Mouse (Mus musculus) ES-E14 (cell line): ENCODE data around the gene Mknk1. TPM values are rescaled to one million over a fixed set of nuclear protein-coding genes. Genes with fewer than 3 reads are reported as not detected.

ENCODE experiments used
- DNase-seq: peaks from one replicate; pipeline ENCODE4 v3.0.0-alpha.2; 2013; ENCODE audit warnings: low read depth, low spot score
- H3K27ac ChIP-seq: 2 replicates; pipeline ENCODE4 v1.5.1; 2012; ENCODE audit warnings: low read depth, mild to moderate bottlenecking, low read length, moderate library complexity, mixed read lengths; ENCODE audit not compliant: poor library complexity, insufficient read depth, severe bottlenecking
- H3K36me3 ChIP-seq: 2 replicates; pipeline ENCODE4 v1.6.1; 2012; ENCODE audit warnings: mild to moderate bottlenecking, low read length, moderate library complexity, mixed read lengths; ENCODE audit not compliant: control insufficient read depth, poor library complexity, insufficient read depth, severe bottlenecking
- H3K4me1 ChIP-seq, 2 experiments: fragments of 150-350 bp in 1 of 2; sonication (generic) in 1 of 2; 2 replicates each; pipeline ENCODE4 v1.6.1; 2012; ENCODE audit warnings: low read length in 2 of 2, mild to moderate bottlenecking in 1 of 2, mixed read lengths in 1 of 2; ENCODE audit not compliant: control insufficient read depth in 2 of 2, insufficient read depth in 2 of 2, poor library complexity in 1 of 2
- H3K4me3 ChIP-seq, 2 experiments: fragments of 150-350 bp in 1 of 2; sonication (generic) in 1 of 2; 2 replicates each; pipeline ENCODE4 v1.5.1; 2012; ENCODE audit warnings: low read length in 2 of 2, low read depth in 1 of 2, mild to moderate bottlenecking in 1 of 2, mixed read lengths in 1 of 2; ENCODE audit not compliant: insufficient read depth in 1 of 2, poor library complexity in 1 of 2, severe bottlenecking in 1 of 2
- H3K9ac ChIP-seq: 2 replicates; pipeline ENCODE4 v1.6.1; 2012; ENCODE audit warnings: low read depth, mild to moderate bottlenecking, low read length, mixed read lengths; ENCODE audit not compliant: poor library complexity, insufficient read depth, severe bottlenecking
- H3K9me3 ChIP-seq: fragments of 150-350 bp; sonication (generic); 2 replicates; pipeline ENCODE4 v1.6.1; 2012; ENCODE audit warnings: low read depth, mild to moderate bottlenecking, low read length; ENCODE audit not compliant: control insufficient read depth, insufficient read depth
- CHD2 ChIP-seq: IDR thresholded peaks from 2 replicates; pipeline ENCODE4 v1.6.1; 2014; ENCODE audit warnings: mild to moderate bottlenecking, low read depth, low read length, inconsistent platforms
- HCFC1 ChIP-seq: IDR thresholded peaks from 2 replicates; pipeline ENCODE4 v1.6.1; 2012; ENCODE audit warnings: low read length, inconsistent platforms, borderline replicate concordance; ENCODE audit not compliant: insufficient read depth
- MAFK ChIP-seq: IDR thresholded peaks from 2 replicates; pipeline ENCODE4 v1.6.1; 2014; ENCODE audit warnings: mild to moderate bottlenecking, low read depth, low read length, inconsistent platforms; ENCODE audit not compliant: insufficient read depth
- ZC3H11A ChIP-seq: IDR thresholded peaks from 2 replicates; pipeline ENCODE4 v1.6.1; 2012; ENCODE audit warnings: low read depth, mild to moderate bottlenecking, inconsistent platforms, low read length, borderline replicate concordance
- ZNF384 ChIP-seq: IDR thresholded peaks from 2 replicates; pipeline ENCODE4 v1.6.1; 2012; ENCODE audit warnings: low read depth, low read length, inconsistent platforms
- in situ Hi-C, 2 experiments: fragments of 600-800 bp; cut with MboI; formaldehyde crosslinking; loops; one replicate each; pipeline ENCODE4 v1.15.1; 2025; ENCODE audit warnings: low sequenced_read_pairs in 2 of 2, inconsistent platforms in 1 of 2; ENCODE audit not compliant: unreplicated experiment in 2 of 2
- total RNA-seq: library from RNA; depleted of rRNA; stranded (reverse); fragments of 300-350 nt; gene quantifications from 2 replicates; pipeline ENCODE4 v1.2.3, GENCODE M21; 2012

Mknk1 gene
- total RNA-seq, 1 experiment = 18.5 TPM

GRCm38 (mm10) chr4:115815606-115816005, 23.4 kb upstream of the Mknk1 start:
- Histone ChIP-seq H3K9ac (no peak overlapping the region), H3K4me1 (peaks cover 4 to 7% of the 10 kb centered on the region in 2 experiments; a peak in 3 of 4 replicates), H3K27ac (no peak overlapping the region), H3K36me3 (peaks cover 5% of the 10 kb centered on the region; the same call in 1 of the 2 replicates), H3K4me3 (no peak overlapping the region), H3K9me3 (no peaks in the 10 kb centered on the region)
- in situ Hi-C loops = no loop called here
- TF ChIP-seq CHD2 (no peak), HCFC1 (no peak), ZNF384 (no peak), MAFK (no peak), ZC3H11A (no peak)
- no peak for DNase-seq

GRCm38 (mm10) chr4:115820199-115820598, 18.8 kb upstream of the Mknk1 start:
- peaks cover 0 to 3% of the 10 kb centered on the region in 2 experiments; a peak in 1 of 4 replicates for H3K4me1 ChIP-seq
- TF ChIP-seq ZC3H11A = no peak
- no peak for TF ChIP-seq HCFC1
- no peak for TF ChIP-seq CHD2
- TF ChIP-seq MAFK = no peak
- no peak for TF ChIP-seq ZNF384
- no peaks in the 10 kb centered on the region for H3K9me3 ChIP-seq
- in situ Hi-C loops = no loop called here
- no peak overlapping the region for H3K4me3 ChIP-seq
- H3K9ac ChIP-seq = no peak overlapping the region
- peaks cover 5% of the 10 kb centered on the region; the same call in 1 of the 2 replicates for H3K36me3 ChIP-seq
- no peak for DNase-seq
- H3K27ac ChIP-seq = no peak overlapping the region

- H3K9ac ChIP-seq = no peak overlapping the region
- no peak overlapping the region for H3K4me3 ChIP-seq
- H3K4me1 ChIP-seq = peaks cover 0 to 3% of the 10 kb centered on the region in 2 experiments; a peak in 1 of 4 replicates
- TF ChIP-seq ZNF384 (no peak), CHD2 (no peak), MAFK (no peak), ZC3H11A (no peak), HCFC1 (no peak)
- DNase-seq = no peak
- H3K9me3 ChIP-seq = no peaks in the 10 kb centered on the region
- in situ Hi-C loops = no loop called here
- H3K36me3 ChIP-seq = peaks cover 2% of the 10 kb centered on the region; the same call in 1 of the 2 replicates
- H3K27ac ChIP-seq = no peak overlapping the region
Observed at GRCm38 (mm10) chr4:115820944-115821343, 18.1 kb upstream of the Mknk1 start.

- no peak for DNase-seq
- Histone ChIP-seq H3K4me3 (no peak overlapping the region), H3K9me3 (no peaks in the 10 kb centered on the region), H3K4me1 (peaks cover 0 to 3% of the 10 kb centered on the region in 2 experiments; a peak in 1 of 4 replicates), H3K9ac (no peak overlapping the region), H3K27ac (no peak overlapping the region), H3K36me3 (peaks cover 2% of the 10 kb centered on the region; the same call in 1 of the 2 replicates)
- in situ Hi-C loops = no loop called here
- TF ChIP-seq MAFK = no peak
- TF ChIP-seq HCFC1 = no peak
- no peak for TF ChIP-seq ZC3H11A
- no peak for TF ChIP-seq CHD2
Observed at GRCm38 (mm10) chr4:115821431-115821830, 17.6 kb upstream of the Mknk1 start.

GRCm38 (mm10) chr4:115821928-115822327, 17.1 kb upstream of the Mknk1 start:
- DNase-seq = no peak
- in situ Hi-C loops = no loop called here
- peaks cover 2% of the 10 kb centered on the region; the same call in 1 of the 2 replicates for H3K36me3 ChIP-seq
- peaks cover 0 to 7% of the 10 kb centered on the region in 2 experiments; a peak in 1 of 4 replicates for H3K4me1 ChIP-seq
- no peak overlapping the region for H3K4me3 ChIP-seq
- no peak overlapping the region for H3K27ac ChIP-seq
- no peaks in the 10 kb centered on the region for H3K9me3 ChIP-seq
- no peak overlapping the region for H3K9ac ChIP-seq
- TF ChIP-seq HCFC1 (no peak), CHD2 (no peak), MAFK (no peak), ZC3H11A (no peak), ZNF384 (no peak)
